Mouse (Mus musculus): ENCODE data around the gene Tsga10.
"Not testable (repeated sequence)": the region's sequence is repeated elsewhere in the genome, so short reads cannot be mapped to it uniquely, and the experiment has no call there.

The Tsga10 gene

DNA sequence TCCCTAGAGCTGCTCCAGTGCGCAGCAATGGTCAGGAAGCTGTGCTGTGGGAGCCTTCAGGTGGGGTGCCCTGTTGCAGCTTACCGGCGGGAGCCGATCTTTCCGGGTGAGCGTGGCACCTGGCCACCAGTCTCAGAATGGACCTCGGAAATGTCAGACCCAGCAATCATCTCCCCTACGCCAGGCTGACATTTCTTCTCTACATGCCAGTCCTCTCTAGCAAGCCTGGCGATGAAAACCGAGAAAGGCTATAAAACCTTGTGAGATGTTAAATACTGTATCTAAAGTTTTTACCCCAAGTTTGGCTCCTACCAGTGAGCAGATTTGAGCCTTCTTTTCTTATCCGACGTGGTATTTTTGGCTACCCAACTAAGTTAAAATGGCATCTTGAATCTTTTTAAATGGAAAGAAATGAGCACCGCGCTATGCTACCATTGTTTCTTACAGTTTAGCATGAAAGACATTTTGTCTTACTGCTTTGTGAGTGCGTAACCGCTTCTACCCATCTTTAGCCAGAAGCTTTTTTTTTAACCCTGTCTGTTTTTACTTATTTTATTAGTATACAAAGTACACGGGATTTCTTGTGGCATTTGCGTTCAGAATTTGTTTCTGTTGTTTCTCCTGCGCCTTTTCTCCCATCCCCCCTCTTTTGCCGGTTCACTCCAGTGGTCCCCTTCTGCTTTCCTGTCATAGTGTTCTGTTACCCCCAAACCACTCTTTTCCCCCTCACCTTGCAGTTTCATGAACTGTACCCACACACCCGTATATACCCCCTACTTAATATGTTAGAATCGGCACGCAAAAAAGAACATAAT lies 621 bp downstream of the Tsga10 start:
- in situ Hi-C loops (cut with MboI, MseI), result loop anchor here (5.0 kb wide), 1 partner anchor 183 kb away; no protein-coding TSS in a partner anchor

DNA sequence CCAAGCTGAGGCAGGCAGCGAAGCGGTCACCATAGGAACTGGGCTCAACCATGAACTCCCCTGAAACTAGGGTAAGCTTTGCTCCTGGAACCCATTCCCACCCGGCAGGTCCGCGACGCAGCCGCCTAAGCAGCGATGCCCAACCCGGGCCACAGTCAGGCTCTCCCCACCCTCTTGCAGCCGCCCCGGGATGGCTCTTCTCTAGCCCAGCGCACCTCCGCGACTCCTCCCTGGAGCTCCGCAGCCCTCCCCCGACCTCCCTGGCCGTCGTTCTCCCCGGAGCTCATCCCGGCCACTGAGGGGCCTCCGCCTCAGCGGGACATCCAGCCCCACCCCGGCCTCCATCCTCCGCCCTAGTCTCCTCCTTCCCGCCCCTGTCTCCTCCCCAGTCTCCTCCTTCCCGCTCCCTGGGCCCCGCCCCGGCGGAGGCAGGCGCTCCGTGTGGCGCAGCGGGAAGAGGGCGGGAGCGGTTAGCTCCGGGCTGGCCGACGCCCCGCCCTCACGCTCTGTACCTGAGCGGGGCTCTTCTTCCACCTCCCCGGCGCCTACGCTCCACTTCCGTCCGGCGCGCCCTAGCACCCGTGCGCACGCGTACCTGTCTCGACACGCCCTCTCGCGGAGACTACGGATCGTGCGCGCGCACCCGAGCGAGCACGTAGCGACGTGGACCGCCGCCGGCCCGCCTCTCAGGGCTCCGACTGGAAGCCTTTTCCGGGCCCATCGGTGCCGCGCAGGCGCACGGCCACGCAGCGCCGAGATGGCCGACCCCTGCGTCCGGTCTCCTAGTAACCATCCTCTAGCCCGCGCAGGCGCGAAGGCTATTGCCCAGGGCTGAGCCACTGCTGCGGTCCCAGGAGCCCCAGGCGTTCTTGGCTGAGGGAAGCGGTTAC lies 1.5 kb downstream of the Tsga10 start:
- in situ Hi-C loops (cut with MboI, MseI), result loop anchor here (5.0 kb wide), 1 partner anchor 182 kb away; no protein-coding TSS in a partner anchor

DNA sequence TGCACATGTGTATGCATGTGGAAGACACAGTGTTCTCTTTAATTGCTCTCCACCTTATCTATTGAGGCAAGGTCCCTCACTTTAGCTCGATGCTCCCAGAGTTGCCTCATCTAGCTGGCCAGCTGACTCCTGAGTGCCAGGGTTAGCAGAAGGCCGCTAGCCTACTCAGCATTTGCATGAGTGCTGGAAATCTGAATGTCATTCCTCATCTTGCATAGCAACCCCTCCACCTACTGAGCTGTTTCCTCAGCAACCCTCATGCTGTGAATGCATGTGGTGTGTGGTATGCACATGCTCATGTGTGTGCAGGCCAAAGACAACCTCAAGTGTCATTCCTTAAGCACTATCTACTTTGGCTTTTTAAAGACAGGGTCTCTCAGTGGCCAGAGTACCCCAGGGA lies 15.5 kb downstream of the Tsga10 start:
- in situ Hi-C loops (cut with MboI, MseI), result no loop called here

DNA sequence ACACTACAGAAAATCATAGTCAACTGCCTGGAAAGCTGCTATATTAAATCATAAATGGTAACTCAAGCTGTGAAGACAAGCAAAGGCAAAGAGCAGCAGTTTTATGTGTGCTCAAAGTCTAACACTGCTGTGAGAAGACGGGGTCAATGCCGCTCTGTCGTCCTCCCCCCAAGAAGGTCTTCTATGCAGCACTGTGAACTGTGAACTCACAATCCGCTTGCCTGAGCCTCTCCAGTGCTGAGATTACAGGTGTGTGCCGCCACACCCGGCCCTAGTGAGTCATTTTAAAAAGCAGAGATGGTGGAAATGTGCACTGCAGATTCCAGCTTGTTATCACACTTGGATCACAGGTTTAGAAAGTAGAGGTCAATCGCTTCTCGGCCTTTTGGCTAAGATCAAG lies 19.4 kb downstream of the Tsga10 start:
- in situ Hi-C loops (cut with MboI, MseI), result no loop called here

DNA sequence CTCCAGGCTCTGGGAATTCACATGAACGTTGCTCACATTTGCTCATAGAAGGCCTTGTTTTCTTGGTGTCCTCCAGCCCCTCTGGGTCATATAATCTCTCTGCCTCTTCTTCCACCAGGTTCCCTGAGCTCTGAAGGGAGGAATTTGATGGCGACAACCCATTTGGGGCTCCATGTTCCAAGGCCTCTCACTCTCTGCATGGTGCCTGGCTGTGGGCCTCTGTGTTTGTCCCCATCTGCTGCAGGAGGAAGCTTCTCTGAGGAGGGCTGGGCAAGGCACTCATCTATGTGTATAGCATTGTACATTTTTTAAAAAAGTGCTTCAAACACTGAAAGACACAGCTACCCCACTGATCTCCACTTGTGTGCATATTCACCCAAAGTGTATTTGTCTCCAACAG lies 34.5 kb downstream of the Tsga10 start:
- in situ Hi-C loops (cut with MboI, MseI), result no loop called here

DNA sequence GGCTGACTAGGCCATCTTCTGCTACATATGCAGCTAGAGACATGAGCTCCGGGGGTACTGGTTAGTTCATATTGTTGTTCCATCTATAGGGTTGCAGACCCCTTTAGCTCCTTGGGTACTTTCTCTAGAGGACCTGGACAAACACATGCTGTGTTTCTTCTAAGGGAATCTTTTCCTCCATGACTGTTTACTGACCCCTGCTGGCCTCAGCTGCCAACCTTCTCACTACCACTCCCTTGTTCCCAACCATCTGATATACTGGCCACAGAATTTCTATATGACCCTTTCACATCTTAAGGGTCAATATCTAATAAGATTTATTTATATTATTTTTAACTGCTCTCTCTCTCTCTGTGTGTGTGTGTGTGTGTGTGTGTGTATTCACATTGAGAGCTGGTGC lies 63.9 kb downstream of the Tsga10 start:
- in situ Hi-C loops (cut with MboI, MseI), result not testable (repeated sequence)

DNA sequence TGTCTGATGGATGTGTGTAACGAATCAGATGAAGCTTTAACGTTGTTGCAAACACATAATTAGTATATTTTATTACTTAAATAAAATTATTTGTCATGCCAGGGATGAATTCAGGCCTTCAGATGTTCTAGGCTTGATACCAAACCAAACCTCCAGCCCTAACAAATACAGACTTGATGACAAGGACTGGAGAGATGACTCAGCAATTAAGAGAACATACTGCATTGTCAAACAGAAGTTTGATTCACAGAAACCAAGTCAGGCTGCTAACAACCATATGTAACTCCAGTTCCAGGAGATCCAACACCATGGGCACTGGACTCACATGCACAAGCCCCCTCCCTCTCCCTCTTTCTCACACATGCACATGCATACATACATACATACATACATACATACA lies 65.9 kb downstream of the Tsga10 start:
- in situ Hi-C loops (cut with MboI, MseI), result no loop called here

DNA sequence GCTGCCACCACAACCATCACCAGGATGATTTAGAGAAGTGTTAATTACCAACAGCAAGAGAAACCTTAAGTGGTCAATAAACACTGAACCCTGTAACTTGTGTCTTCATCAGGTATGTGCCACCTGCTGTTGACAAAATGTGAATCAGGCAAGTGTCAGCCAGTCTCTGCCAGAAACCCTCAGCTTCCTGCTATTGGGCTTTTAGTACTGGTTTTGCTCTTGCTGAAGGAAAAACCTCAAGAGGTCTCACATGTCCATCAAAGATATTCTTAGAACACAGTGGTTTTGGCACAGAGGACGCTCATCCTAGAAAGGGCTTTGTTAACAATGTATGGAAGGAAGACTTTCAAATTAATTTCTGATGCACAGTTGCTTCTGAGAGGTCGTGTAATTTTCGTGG lies 66.7 kb downstream of the Tsga10 start:
- in situ Hi-C loops (cut with MboI, MseI), result no loop called here

DNA sequence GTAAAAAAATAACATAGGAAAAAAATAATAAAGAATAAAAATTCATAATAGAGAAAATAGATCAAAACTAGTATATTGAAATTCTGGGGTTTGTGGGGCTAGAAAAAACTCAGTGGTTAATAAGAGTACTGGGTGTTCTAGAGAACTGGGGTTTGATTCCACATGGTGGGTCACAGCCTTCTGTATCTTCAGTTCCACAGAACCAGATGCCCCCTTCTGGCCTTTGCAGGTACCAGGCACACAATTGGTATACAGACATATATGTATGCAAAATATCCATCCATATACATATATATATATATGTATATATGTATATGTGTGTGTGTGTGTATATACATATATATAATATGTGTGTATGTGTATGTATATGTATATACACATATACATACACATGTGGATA lies 106.8 kb downstream of the Tsga10 start:
- in situ Hi-C loops (cut with MboI, MseI), result no loop called here

DNA sequence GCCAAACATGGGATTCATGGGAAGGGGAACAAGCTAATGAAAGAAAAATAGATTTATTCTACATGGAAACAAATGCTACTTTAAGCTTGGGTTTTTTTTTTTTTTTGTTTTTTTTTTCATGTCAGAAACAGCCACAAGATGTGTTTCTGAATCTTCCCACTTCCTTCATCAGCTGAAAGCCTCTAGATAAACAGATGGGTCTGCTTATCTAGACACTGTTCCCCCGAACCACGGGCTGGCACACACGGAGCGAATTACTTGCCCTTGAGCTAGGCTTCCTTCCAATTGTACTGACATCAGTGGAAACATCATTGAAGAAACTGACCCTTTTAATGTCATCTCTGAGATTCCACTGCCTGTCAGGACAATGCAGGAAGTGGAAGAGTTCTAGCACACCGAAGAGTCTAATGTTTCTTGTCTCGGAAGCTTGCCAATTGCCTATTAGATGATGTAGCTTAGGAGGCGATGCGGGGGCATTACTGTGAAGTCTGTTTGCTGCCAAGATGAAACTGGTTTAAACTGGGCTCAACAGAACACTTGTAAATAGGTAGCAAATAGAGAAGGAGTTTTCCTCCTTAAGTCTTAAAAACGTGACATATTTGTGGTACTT lies 121.5 kb downstream of the Tsga10 start:
- in situ Hi-C loops (cut with MboI, MseI), result no loop called here

DNA sequence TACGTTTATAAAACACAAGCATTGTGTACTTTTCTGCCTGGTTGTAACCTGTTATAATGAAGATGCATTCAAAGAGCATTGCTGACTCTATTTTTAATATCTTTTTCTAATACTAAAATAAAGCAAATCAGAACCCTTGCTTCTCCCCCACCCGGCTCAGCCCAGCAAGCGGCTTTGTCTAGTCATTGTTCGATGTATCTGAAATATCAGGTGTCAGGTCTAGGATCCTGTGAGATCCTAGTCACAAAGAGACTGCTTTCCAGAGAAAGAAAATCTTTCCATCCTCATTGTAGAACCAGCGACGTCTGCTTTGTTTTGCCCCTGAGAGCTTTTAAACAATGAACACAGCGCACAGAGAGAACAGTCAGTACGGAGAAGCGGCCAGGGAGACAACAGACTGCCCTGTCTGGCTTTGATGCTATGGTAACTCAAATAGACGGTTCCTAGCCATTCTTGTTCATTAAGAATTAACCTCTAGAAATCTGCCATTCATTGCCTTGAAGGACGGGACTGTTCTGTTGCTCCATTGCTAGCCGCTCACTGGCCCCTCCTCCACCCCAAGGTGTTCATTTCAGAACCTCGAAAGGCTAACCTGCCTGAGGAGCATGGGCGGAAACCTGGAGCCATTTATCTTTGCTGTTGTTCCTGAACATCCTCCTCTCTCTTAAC lies 123.5 kb downstream of the Tsga10 start:
- in situ Hi-C loops (cut with MboI, MseI), result no loop called here

DNA sequence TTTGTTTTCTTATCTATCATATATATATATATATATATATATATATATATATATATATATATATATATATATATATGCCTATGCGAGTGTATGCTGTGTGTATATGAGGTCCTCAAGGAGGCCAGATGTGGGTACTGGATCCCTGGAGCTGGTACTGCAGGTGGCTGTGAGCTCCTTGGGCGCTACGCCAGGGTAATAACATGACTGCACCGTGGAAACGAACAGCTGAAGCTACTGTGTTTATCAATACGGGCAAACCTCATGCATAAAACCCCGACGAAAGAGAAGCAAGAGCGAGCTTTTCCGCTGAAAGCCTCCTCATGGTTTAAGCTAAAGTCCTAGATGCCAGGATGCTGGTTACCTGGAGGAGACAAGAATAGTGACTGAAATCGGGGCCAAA lies 124.1 kb downstream of the Tsga10 start:
- in situ Hi-C loops (cut with MboI, MseI), result no loop called here

DNA sequence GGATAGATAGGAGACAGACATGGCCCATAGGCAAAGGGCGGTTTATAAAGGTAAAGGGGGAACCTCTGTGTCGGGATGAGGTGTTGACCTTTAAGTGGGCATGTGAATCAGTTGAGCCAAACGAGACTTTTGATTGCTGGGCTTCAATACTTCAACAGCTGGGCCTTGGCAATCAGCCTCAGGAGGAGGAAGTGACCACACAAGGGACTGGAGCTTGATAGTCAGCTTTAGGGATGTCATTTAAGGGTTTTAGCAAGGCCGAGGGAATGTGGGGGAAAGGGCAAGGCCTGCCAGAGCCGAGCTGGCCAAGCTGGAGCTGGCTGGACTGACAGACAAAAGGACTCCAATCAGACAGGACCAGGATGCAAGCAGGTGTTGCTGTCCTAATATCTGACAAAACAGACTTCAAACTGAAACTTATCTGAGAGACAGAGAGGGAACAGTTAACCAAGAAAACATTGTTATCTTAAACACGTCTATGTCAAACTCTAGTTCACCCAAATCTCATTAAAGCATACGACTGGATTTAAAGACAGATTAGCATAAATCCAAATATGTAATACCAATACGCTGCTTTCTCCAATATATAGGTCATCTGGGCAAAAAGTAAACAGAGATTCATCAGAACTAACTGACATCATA lies 125.9 kb downstream of the Tsga10 start:
- in situ Hi-C loops (cut with MboI, MseI), result no loop called here

DNA sequence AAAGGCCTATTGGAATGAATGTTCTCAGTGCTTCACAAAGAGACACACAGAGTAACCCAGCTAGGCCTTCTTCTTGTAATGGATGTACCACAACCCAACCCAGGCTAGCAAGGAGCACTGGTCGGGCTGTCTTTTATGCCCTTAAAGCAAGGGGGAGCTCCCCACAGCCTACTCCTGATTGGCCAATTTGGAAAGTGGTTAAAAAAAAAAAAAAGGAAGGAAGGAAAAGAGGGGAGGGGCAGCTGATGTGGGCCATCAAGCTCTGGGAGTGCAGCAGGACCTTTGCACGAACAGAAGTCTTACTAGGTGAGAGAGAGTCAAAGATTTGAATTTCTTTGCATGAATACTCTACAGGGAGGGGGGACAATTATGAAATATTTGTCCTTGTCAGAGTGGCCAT lies 127.3 kb downstream of the Tsga10 start:
- in situ Hi-C loops (cut with MboI, MseI), result no loop called here

DNA sequence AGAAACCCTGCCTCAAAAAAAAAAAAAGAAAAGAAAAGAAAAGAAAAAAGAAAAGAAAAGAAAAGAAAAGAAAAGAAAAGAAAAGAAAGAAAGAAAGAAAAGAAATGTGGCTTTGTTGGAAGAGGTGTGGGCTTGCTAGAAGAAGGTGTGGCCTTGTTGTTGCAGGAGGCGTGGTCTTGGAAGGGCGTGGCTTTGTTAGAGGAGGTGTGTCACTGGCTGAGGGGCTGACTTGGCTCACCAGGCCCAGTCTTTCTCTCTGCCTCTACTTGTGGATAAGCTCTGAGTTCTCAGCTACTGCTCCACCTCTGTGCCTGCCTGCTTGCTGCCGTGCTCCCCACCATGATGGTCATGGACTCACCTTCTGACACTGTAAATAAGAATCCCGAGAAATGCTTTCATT lies 129.2 kb downstream of the Tsga10 start:
- in situ Hi-C loops (cut with MboI, MseI), result no loop called here

DNA sequence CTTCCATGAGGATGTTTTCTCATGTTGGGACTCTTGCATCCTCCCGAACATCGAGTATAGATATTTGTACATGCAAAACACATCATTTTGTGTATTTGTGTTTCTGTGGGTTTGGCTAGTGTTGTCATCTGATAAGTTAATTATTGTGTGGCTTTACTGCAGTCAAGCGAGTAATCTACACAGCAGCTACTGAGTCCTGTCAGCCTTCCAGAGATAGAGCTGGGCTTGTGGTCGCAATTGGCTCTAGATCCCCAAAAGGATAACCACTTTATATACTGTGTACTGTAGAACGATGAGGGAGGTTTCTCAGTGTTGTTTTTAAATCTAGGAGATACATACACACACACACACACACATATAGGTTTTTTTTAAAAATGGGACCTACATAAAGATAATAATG lies 130.3 kb downstream of the Tsga10 start:
- in situ Hi-C loops (cut with MboI, MseI), result no loop called here

DNA sequence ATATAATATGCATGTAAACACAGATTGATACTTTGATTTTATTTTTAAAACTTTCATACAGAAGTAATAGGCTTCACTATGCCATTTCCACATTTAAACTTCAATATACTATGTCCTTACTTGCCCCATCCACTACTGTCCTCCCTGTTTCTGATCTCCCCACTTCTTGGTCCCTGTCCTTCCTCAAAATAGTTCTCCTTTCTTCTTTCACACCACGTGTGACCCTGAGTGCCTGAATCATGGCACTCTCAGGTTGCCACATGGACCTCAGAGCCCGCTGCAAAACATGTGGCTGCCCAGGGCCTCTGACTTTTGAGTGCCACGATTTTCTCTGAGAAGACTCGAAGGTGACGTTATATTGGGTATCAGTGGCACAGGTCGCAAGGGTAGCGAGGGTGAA lies 131.4 kb downstream of the Tsga10 start:
- in situ Hi-C loops (cut with MboI, MseI), result no loop called here

DNA sequence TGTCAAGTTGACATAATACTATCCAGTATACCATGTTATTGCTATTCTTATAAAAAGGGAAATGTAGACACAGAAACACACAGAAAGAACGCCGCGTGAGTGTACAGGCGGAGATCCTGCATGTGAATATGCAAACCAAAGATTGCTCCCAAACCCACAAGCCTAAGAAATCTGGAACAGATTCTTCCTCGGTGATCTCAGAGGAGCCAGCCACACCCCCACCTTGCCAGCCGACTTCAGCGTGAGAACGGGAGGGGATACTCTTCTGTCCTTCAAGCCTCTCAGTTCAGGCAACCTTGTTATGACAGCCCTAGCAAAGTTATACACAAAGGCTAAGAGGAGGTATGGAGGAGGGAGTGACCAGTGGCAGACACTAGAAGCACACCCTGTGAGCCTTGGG lies 136.9 kb downstream of the Tsga10 start:
- in situ Hi-C loops (cut with MboI, MseI), result no loop called here

DNA sequence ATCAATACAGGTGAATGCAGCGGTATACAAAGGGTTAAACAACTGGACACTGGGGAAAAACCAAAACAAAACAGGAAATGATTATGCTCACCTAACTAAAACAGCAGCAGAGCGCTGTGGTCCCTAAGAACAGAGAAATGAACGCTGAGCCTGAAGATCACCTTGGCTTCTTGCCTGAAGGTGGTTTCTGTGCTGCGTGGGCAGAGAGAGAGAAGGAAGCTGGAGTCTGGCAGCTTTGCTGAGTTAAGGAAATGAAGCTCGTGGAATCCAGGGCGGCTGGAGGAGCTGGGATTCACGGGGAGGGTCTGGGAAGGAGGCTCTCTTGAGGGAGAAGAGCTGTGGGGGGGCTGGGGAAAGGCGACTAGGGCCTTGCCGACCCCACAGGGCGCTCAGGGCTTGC lies 138.2 kb downstream of the Tsga10 start:
- in situ Hi-C loops (cut with MboI, MseI), result no loop called here

DNA sequence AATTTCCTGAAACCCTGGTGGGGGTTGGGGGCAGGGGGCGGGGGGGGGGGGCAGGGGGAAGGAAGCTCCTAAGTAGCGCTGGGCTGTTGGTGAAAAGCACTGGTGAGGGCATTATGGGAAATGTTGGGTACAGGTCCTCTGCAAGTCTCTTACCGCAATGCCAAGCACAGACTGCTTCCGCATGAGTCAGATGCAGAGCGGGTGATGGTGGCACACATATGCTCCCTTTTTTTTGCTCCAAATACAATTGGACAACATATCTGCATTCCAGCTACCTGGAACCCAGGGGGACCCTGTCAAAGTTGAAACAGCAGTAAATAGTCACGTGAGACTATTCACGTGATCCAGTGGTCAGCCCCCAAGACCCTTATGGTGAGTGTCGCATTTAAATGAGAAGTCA lies 139.0 kb downstream of the Tsga10 start:
- in situ Hi-C loops (cut with MboI, MseI), result no loop called here

DNA sequence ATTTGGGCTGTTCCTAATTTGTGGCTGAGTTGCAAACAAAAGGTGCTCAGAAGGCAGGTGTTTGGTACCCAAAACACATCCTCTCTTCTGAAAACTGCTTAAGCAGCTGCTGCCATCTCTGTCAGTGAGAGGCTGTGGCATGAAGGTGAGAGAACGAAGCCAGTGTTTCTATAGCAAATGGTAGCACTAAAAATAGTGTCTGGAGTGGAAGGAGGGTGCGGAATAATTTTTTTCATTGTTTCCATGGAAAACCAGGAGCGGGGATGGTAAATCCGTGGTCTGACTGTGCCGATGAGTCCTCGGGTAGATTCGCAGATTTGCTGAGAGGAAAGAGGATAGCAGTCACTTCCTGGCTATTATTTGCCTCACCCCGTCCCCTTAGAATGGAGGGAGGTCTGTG lies 139.8 kb downstream of the Tsga10 start:
- in situ Hi-C loops (cut with MboI, MseI), result no loop called here
